Mouse (Mus musculus) kidney, adult 18-20 months (tissue): ENCODE results near the gene Hist1h3i.
"Not testable (repeated sequence)": the region's sequence is repeated elsewhere in the genome, so short reads cannot be mapped to it uniquely, and the experiment has no call there.

ENCODE experiments used
- DNase-seq: peaks from one replicate; pipeline ENCODE4 v3.0.0; 2021

Gene Hist1h3i

DNA sequence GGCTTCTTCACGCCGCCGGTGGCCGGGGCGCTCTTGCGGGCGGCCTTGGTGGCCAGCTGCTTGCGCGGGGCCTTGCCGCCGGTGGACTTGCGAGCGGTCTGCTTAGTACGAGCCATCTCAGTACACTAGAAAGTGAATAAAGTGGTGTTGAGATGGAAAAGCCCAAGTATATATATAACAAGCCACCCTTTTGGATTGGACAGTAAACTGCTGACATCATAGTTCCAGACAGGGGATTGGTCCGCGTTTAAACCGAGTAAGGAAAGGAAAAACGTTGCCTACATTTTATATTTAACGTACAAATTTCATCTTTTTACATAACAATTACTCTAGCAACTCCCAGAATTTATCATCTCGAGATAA lies at the start of gene Hist1h3i:
Gene Hist1h3i (minus strand): TSS at position 116 of the 363 bp plus-strand sequence.
- peak; percentile 30 for DNase-seq

DNA sequence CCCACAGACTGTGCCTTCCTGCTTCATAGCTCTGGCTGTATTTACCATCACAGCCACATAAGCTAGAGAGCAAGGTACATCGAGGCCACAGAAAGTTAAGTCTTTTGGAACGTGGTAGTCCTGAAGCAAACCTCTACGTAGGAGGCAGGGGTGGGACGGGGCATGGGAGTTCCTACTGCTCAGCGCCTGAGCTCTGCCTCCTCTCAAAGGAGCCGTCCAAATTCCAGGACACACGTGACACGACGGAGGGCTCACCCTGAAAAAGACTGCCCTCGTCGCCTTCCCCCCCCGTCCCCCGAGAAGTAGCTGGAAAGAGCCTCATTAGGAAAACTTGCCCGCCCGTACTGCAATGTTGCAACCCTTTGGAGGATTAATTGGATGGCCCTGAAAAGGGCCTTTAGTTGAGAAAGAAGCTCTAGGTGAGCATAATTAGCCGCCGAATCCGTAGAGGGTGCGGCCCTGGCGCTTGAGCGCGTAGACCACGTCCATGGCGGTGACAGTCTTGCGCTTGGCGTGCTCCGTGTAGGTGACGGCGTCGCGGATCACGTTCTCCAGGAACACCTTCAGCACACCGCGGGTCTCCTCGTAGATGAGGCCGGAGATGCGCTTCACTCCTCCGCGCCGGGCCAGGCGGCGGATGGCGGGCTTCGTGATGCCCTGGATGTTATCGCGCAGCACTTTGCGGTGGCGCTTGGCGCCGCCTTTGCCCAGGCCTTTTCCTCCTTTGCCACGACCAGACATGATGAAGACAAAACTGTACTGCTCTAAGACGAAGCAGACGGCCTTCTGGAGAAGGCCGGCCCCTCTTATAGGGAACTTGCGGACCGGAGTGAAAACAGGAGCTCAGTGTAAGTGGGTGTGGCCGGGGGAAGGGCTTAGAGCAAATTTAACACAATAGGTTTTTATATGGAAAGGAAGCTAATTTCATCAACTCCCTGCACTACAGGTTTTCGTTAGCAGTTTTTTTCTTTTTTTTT lies 48.5 kb upstream of the Hist1h3i start, which contains the start of gene Hist1h4n:
Gene Hist1h4n (minus strand): TSS at position 779 of the 977 bp plus-strand sequence.
- peak; percentile 13 for DNase-seq

DNA sequence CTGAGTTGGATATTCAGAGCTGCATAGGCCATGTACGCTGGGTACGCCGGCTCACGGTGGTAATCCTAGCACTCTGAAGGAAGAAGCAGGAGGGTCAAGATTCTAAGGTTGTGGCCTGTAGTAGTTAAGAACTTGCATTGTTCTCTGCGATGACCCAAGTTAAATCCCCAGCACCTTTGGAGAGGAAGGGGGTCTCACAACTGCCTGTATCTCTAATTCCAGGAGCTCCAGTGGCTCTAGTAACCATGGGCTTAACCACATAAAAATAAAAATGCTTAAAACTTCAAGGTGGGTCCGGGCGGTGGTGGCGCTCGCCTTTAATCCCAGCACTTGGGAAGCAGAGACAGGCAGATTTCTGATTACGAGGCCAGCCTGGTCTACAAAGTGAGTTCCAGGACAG lies 47.2 kb upstream of the Hist1h3i start:
- no peak for DNase-seq

DNA sequence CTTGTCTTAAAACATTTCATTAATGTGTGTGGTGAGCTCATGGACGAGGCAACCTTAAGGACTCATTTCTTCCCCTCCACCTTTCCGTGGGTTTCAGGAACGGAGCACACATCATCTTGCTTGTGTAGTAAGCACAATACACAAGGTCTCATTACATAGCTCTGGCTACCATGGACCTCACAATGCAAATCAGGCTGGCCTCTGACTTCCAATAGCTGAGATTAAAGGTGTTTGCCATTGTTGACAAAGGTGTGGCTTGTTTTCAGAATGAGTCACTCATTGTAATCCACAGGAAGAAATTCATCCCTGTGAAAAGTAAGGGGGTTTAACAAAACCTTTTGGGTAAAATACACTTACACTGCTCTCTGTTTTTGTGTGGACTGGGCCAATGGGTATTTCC lies 45.3 kb upstream of the Hist1h3i start:
- no peak for DNase-seq

DNA sequence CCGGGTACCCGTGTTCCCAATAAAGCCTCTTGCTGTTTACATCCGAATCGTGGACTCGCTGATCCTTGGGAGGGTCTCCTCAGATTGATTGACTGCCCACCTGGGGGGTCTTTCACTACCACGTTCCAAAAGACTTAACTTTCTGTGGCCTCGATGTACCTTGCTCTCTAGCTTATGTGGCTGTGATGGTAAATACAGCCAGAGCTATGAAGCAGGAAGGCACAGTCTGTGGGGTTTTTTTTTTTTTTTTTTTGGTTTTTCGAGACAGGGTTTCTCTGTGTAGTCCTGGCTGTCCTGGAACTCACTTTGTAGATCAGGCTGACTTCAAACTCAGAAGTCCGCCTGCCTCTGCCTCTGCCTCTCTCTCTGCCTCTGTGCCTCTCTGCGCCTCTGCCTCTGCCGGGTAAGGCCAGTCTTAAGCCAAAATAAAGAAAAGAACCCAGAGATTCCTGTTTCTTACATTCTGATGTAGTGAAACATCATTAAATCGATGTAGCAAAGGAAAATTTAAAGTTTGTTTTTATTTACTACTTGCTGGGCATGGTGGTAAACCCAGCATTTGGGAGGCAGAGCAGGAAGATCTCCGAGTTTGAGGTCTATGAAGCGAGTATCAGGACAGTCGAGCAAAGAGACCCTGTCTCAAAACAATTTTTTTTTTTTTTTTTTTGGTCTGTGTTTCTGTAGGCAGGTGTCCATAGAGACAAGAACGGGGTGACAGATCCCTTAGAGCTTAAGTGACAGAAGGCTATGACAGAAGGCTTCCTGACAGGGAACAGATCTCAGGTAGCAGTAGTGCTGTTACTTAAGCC lies 37.1 kb upstream of the Hist1h3i start:
- DNase-seq, result not testable (repeated sequence)

DNA sequence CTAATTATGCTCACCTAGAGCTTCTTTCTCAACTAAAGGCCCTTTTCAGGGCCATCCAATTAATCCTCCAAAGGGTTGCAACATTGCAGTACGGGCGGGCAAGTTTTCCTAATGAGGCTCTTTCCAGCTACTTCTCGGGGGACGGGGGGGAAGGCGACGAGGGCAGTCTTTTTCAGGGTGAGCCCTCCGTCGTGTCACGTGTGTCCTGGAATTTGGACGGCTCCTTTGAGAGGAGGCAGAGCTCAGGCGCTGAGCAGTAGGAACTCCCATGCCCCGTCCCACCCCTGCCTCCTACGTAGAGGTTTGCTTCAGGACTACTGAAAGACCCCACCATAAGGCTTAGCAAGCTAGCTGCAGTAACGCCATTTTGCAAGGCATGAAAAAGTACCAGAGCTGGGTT lies 28.9 kb upstream of the Hist1h3i start:
- not testable (repeated sequence) for DNase-seq

DNA sequence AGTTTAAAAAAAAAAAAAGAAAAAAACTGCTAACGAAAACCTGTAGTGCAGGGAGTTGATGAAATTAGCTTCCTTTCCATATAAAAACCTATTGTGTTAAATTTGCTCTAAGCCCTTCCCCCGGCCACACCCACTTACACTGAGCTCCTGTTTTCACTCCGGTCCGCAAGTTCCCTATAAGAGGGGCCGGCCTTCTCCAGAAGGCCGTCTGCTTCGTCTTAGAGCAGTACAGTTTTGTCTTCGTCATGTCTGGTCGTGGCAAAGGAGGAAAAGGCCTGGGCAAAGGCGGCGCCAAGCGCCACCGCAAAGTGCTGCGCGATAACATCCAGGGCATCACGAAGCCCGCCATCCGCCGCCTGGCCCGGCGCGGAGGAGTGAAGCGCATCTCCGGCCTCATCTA lies 28.4 kb upstream of the Hist1h3i start, which contains the start of gene Hist1h4m:
Gene Hist1h4m (plus strand): TSS at position 208 of the 400 bp plus-strand sequence.
- peak; percentile 18 for DNase-seq

DNA sequence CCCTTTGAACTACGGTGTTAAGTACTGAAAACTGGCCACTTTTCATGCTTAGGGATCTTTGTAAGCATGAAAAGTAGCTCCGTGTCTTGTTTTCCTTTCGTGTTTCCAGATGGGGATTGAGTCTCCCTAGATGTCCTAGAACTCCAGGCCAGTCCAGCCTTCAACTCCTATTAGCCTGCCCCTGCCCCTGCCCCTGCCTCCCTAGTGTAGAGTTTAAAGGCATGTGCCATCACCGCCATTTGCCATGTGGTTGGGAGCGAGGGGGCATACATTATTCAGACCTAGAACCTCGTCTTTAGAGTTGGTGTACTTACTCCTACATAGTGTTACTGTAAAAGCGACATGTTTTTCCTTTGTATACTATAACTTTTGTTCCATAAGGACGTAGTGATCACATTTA lies 27.9 kb upstream of the Hist1h3i start:
- not testable (repeated sequence) for DNase-seq

DNA sequence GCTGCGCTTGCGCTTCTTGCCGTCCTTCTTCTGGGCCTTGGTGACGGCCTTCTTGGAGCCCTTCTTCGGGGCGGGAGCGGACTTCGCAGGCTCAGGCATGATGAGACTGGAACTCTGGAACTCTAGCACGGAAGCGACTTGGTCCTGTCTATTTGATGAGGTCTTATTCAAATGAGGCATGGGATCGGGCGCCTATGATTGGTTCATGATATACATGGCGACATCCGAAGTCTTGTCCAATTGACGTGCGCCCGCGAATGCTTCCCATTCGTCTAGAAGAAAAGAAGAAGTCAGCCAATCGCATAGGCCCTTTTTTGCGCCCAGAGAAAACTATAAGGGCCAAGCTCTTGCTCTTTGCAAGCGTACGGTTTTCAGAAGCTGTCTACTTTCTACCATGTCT lies 26.9 kb upstream of the Hist1h3i start, which contains the start of the genes Hist1h2bq and Hist1h2ao:
Gene Hist1h2bq (minus strand): TSS at position 125 of the 400 bp plus-strand sequence.
Gene Hist1h2ao (plus strand): TSS at position 393 of the 400 bp plus-strand sequence.
- not testable (repeated sequence) for DNase-seq

DNA sequence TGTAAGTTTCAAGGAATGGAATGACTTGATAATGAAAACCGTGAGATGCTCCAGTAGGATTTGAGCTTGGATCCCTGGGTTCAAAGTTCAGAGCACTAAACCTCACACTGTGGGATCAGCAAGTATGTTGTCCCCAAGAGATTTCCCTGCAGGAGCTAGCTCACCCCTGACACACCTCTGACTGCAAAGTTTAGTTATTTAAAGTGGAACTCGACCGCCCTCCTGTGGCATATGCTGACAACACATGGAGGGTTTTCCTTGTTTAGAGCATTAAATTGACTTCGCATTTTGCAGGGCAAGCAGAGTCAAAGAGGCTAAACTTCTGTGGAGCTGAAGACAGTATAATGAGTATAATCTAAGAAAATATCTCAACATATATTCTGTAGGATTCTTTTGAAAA lies 19.9 kb upstream of the Hist1h3i start:
- not testable (repeated sequence) for DNase-seq

DNA sequence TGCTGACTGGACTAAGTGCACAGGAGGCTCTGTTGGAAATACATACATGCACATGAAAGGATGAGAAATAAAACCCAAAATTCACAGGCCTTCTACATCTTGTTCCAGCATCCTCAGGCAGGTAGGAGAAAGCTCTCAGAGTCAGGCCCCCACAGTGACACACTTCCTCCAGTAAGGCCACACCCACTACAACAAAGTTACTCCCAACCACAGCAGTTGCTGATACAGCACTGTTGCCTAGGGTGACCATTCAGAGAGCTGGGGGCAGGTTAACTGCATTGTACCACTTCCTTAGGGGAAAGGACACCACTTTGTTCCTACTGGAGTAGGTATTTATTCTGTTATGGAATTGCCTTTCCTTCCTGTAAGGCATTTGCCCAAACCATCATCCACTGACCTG lies 14.0 kb upstream of the Hist1h3i start:
- not testable (repeated sequence) for DNase-seq

DNA sequence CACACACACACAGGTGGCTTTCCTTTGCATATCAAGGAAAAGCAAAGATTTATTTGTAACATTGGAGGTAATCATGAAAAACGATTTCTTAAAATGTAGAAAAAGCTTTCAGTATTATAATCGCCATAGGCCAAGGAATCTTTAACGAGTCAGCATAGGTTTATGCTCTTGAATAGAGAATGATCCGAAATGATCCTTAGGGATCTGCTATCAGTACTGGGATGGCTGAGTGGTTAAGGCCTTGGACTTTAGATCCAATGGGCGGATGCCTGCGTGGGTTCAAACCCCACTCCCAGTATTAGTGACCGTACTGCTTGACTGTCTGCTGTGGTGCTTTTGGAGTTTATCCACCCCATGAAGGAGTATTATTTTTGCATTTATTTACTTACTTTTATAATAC lies 12.4 kb upstream of the Hist1h3i start:
- no peak for DNase-seq

DNA sequence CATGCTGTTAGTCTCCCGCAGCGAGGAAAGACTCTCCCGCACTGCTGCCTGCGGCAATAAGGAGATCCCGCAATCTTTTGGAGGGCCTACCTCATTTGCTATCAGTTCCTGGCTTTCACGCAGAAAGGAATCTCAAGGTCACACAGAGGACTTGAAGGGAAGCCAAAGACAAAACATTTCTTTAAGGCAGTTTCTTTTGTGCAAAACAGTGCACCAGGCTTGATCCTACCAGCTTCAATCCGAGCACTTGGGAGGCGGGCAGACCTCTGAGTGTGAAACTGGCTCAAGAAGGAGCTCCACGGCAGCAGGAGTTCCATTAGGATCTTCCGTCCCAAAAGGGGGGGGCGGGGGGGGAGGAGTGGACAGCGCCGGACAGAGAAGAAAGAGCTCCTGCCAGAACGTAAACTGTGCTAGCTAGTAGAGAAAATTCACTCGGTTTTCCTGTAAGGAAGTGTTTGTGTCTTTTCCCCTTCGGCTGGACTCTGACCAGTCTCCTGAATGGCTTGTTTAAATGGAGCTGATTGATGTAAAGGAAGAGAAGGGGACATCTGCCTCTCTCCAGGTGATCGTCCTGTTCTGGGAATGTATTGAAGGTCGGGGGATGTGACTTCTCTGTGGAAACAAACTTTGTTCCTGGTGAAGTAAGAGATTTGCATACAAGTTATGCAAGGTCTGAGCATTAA lies 7.6 kb upstream of the Hist1h3i start:
- DNase-seq, result no peak

DNA sequence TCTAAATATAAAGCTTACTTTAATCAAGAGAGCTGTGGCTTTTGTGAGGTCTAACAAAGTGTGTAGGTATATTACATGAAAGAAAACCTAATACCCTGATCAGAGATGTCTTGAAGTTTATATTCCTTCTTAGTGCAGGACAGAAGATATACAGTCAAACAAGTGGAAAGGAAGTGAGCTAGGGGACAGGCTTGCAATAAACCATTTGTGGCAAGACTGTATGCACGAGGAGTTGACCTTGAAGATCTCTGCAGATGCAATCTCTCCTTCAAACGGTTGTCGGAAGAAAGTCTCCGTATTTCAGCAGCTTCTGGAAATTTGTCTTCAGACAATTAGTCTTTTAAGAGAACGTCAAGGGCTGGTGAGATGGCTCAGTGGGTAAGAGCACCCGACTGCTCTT lies 6.8 kb upstream of the Hist1h3i start:
- no peak for DNase-seq

DNA sequence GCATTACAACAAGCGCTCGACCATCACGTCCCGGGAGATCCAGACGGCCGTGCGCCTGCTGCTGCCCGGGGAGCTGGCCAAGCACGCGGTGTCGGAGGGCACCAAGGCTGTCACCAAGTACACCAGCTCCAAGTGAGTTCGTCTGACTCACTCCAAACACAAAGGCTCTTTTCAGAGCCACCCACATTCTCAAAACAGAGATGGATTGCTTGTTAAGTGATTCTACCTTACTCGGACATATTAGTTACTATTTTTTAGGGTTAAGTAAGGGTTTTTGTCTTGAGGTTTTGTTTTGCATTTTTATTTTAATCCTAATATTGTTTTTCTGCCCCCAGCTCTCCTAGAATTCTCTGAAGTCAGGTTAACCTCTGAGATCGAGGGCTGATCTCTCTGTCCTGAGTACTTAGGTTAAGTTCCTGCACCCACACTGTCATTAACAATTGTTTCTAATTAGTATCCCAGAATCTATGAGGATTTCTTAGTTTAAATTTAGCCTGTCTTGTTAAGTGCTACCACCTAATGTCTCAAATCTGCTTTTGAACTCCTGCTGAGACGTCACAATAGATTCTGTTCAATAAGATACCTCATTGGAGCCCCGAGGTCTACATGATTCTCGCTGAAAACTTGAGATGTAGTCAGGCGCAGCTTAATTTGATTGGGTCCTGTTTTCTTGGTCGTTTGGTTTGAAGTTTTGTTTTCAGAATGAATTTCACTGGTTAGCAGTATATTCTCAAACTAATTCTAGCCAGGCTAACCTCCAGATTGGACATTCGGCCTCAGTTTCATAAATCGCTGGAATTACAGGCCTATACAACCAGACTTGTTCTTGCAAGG lies 4.8 kb upstream of the Hist1h3i start:
- DNase-seq, result no peak

DNA sequence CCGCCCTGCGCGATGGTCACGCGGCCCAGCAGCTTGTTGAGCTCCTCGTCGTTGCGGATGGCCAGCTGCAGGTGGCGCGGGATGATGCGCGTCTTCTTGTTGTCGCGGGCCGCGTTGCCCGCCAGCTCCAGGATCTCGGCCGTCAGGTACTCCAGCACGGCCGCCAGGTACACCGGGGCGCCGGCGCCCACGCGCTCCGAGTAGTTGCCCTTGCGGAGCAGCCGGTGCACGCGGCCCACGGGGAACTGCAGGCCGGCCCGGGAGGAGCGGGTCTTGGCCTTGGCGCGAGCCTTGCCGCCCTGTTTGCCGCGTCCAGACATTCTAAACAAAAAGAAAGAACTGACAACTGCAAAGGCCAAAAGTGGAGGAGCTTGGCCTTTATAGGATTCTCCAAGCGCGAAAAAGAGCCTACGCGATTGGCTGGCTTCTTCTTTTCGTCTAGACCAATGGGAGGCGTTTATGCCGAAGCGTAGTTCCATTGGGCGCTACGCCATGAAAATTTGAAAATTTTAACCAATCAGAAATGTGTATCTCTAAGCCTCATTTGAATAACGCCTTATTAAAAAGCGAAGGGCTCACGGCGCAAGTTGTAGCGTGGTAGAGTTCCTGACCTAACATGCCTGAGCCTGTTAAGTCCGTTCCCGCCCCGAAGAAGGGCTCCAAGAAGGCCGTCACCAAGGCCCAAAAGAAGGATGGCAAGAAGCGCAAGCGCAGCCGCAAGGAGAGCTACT lies 3.9 kb upstream of the Hist1h3i start, which contains the start of the genes Hist1h2an and Hist1h2bp:
Gene Hist1h2an (minus strand): TSS at position 320 of the 731 bp plus-strand sequence.
Gene Hist1h2bp (plus strand): TSS at position 563 of the 731 bp plus-strand sequence.
- peak; percentile 70 for DNase-seq

DNA sequence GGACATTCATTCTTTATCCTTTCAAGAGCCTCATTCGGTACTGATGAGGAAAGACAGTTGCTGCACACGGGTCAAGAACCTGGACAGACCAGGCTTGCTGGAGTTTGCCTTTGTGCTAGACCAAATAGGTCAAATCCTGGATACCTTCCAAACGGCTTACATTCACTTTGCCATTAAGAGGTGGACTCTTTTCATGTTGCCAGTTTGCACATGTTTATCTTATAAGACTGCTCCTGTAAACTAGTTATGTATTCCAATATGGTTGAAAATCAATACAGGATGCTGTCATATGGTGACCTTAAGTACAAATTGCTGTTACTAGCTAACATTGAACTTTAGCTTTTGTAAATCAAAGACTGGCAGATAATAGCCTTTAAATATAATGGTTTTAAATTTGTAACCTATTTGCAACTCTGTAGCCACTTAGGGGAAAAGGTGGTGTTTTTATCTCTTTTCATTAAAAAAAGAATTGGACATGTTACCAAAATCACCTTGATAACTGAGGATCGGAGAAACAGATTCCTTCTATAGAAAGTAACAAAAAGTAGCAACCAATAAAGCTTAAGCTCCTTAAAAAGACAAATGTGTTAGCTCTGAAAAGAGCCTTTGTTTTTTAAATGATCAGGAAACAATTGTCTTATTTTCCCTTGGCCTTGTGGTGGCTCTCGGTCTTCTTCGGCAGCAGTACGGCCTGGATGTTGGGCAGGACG lies 3.2 kb upstream of the Hist1h3i start:
- no peak for DNase-seq

DNA sequence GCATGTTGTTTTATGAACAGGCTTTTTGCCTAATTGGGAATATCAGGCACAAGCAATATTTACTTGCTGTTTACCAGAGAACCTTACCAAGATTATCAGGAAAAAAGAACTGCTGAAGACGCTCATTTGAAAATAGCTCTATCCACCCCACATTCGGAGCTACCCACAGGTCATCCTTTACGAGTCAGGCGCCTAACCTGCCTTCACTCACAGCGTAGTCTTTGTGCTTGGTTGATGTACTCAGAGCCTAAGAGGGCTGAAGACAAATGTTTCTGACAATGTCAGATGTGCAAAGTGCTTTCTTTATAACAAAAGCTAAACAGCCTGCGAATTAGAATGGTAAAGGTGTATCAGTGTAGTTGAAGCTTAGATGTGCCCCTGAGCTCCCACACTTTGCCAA lies 1.1 kb upstream of the Hist1h3i start:
- DNase-seq, result no peak

DNA sequence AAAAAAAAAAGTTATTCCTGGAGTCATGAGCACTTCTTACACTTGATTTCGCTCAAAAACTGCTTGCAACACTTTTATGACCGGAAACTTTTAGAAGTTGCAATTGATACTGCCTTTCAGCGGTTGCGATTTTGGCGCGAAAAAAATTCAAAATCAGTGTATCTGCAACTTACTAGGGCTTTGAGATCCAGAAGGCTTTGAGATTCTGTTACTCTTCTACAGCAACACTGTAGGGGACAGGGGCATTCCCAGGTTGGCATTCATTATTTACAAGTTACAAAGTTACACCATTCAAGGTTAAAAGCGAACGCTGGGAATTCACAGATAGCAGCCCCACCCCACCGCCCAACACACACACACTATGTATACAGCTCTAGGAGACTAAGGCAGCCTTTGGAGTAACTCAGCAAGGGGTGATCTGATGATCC lies 578 bp upstream of the Hist1h3i start:
- peak; percentile 5 for DNase-seq
